Mouse (Mus musculus): ENCODE data around the gene Zbtb9.

GRCm38 (mm10) chr17:27029431-27029830 lies 56.5 kb downstream of the Zbtb9 start:
- TF ChIP-seq ZNF384 (IDR thresholded peaks at IDR 0.05; ENCODE audit: low read depth, low read length): no peak
- TF ChIP-seq ZC3H11A (IDR thresholded peaks at IDR 0.05; ENCODE audit: borderline replicate concordance, low read depth, low read length): no peak

Measured in ES-E14 (cell line).